Mouse (Mus musculus) gastrocnemius, adult 2 months (tissue): ENCODE results near the gene Srsf7. TPM values are rescaled to one million over a fixed set of nuclear protein-coding genes. Genes with fewer than 3 reads are reported as not detected.
A peak's percentile ranks its signal among the peaks of the same experiment; 100 is the strongest.
"Not testable (repeated sequence)": the region's sequence is repeated elsewhere in the genome, so short reads cannot be mapped to it uniquely, and the experiment has no call there.

Experiments used
- DNase-seq: peaks from one replicate; pipeline ENCODE4 v3.0.0; 2022
- H3K27ac ChIP-seq: fragments of 200-600 bp; 2 replicates; pipeline ENCODE4 v1.8.1; 2022; ENCODE audit warnings: mild to moderate bottlenecking
- H3K4me3 ChIP-seq: fragments of 200-600 bp; 2 replicates; pipeline ENCODE4 v1.8.1; 2022; ENCODE audit warnings: mild to moderate bottlenecking, moderate library complexity
- CTCF ChIP-seq: fragments of 200-600 bp; IDR thresholded peaks from 2 replicates; pipeline ENCODE4 v1.8.1; 2022; ENCODE audit warnings: antibody characterized with exemption, mild to moderate bottlenecking, moderate library complexity
- intact Hi-C: fragments of 180-260 bp; cut with DNase I; formaldehyde crosslinking; loops from one replicate; pipeline ENCODE4 v1.15.1; 2025
- long read RNA-seq, 2 experiments: library from polyadenylated mRNA; stranded (forward); transcript quantifications; one replicate each; pipeline ENCODE4 v2.0.0; 2021
- total RNA-seq, 2 experiments: library from RNA; stranded (reverse); gene quantifications; 2 replicates each; pipeline ENCODE4 v1.2.3; 2021

The Srsf7 gene
- 10 to 100 TPM; 29.3 to 32.9 TPM for total RNA-seq
- long read RNA-seq, experiment 1, transcript Srsf7-201 (8 exons, 2,288 nt): minor isoform, 5 of 26 reads
- long read RNA-seq, experiment 1, transcript Srsf7-208 (8 exons, 1,040 nt): major isoform, 9 of 26 reads
- long read RNA-seq, experiment 1, partial matches to known transcripts: 2 of 26 reads
- long read RNA-seq, experiment 1, other reads (novel, unspliced or antisense): 8 of 26 reads
- long read RNA-seq, experiment 2, transcript Srsf7-208 (8 exons, 1,040 nt): major isoform, 10 of 29 reads
- long read RNA-seq, experiment 2, transcript Srsf7-201 (8 exons, 2,288 nt): major isoform, 10 of 29 reads
- long read RNA-seq, experiment 2, partial matches to known transcripts: 0 of 29 reads
- long read RNA-seq, experiment 2, other reads (novel, unspliced or antisense): 4 of 29 reads

GRCm38 (mm10) chr17:80206671-80207581, at the start of gene Srsf7, which contains the start of gene Ttc39d:
Gene Srsf7 (minus strand): TSS chr17:80207307.
Gene Ttc39d (plus strand): TSS chr17:80207460.
- DNase-seq: peak; percentile 98
- TF ChIP-seq CTCF: no peak
- H3K4me3 ChIP-seq: peak within 1 kb of the TSS; percentile 90
- H3K27ac ChIP-seq: peak within 1 kb of the TSS; percentile 96
- intact Hi-C loops: loop anchor here (5.0 kb wide), 1 partner anchor 275 kb away; the partner anchor contains the start of gene Sos1

GRCm38 (mm10) chr17:80255208-80255607, 48.1 kb upstream of the Srsf7 start:
- peak overlapping the region; percentile 62 for H3K4me3 ChIP-seq
- peak; percentile 86 for DNase-seq
- peak overlapping the region; percentile 83 for H3K27ac ChIP-seq
- no peak for TF ChIP-seq CTCF
- intact Hi-C loops: no loop called here

- no peak for DNase-seq
- TF ChIP-seq CTCF: no peak
- intact Hi-C loops: no loop called here
- H3K27ac ChIP-seq: peak overlapping the region; percentile 83
- no peak overlapping the region; the same call in 1 of the 2 replicates for H3K4me3 ChIP-seq
These were observed 47.3 kb upstream of the Srsf7 start for GRCm38 (mm10) chr17:80254421-80254820.

GRCm38 (mm10) chr17:80252757-80253525, 45.8 kb upstream of the Srsf7 start:
- peak; percentile 32 for DNase-seq
- TF ChIP-seq CTCF: no peak
- intact Hi-C loops: no loop called here
- H3K27ac ChIP-seq: peak overlapping the region; percentile 83
- H3K4me3 ChIP-seq: peak overlapping the region; percentile 43

GRCm38 (mm10) chr17:80243116-80243515, 36.0 kb upstream of the Srsf7 start:
- TF ChIP-seq CTCF: no peak
- no peak for DNase-seq
- Histone ChIP-seq H3K4me3 (no peak overlapping the region), H3K27ac (no peak overlapping the region)
- intact Hi-C loops: no loop called here

- DNase-seq: no peak
- intact Hi-C loops: no loop called here
- Histone ChIP-seq H3K27ac (no peak overlapping the region), H3K4me3 (no peak overlapping the region)
- no peak for TF ChIP-seq CTCF
These were observed 34.5 kb upstream of the Srsf7 start for GRCm38 (mm10) chr17:80241594-80241993.

- no peak overlapping the region for H3K27ac ChIP-seq
- intact Hi-C loops: no loop called here
These were observed 30.4 kb upstream of the Srsf7 start for GRCm38 (mm10) chr17:80237475-80237874.

GRCm38 (mm10) chr17:80236805-80237204, 29.7 kb upstream of the Srsf7 start:
- TF ChIP-seq CTCF: no peak
- no peak for DNase-seq
- Histone ChIP-seq H3K4me3 (no peak overlapping the region), H3K27ac (no peak overlapping the region)
- intact Hi-C loops: no loop called here

More at GRCm38 (mm10) chr17:80237475-80237874, 30.4 kb upstream of the Srsf7 start:
- DNase-seq: no peak
- no peak for TF ChIP-seq CTCF
- no peak overlapping the region for H3K4me3 ChIP-seq

- Histone ChIP-seq H3K4me3 (no peak overlapping the region), H3K27ac (no peak overlapping the region)
- intact Hi-C loops: no loop called here
- DNase-seq: no peak
- no peak for TF ChIP-seq CTCF
These were observed 28.4 kb upstream of the Srsf7 start for GRCm38 (mm10) chr17:80235477-80235876.

GRCm38 (mm10) chr17:80234376-80234775, 27.3 kb upstream of the Srsf7 start:
- H3K27ac ChIP-seq: no peak overlapping the region
- intact Hi-C loops: loop anchor here (5.0 kb wide), 1 partner anchor 1527 kb away; no protein-coding TSS in a partner anchor
- H3K4me3 ChIP-seq: no peak overlapping the region
- DNase-seq: no peak
- no peak for TF ChIP-seq CTCF

GRCm38 (mm10) chr17:80233844-80234243, 26.7 kb upstream of the Srsf7 start:
- no peak for TF ChIP-seq CTCF
- Histone ChIP-seq H3K4me3 (no peak overlapping the region), H3K27ac (no peak overlapping the region)
- intact Hi-C loops: loop anchor here (5.0 kb wide), 1 partner anchor 1527 kb away; no protein-coding TSS in a partner anchor
- no peak for DNase-seq

GRCm38 (mm10) chr17:80229396-80229795, 22.3 kb upstream of the Srsf7 start:
- TF ChIP-seq CTCF: no peak
- intact Hi-C loops: no loop called here
- Histone ChIP-seq H3K4me3 (no peak overlapping the region), H3K27ac (no peak overlapping the region)
- DNase-seq: peak; percentile 44

GRCm38 (mm10) chr17:80225142-80225541, 18.0 kb upstream of the Srsf7 start:
- intact Hi-C loops, DNase-seq, H3K27ac ChIP-seq: not testable (repeated sequence)
- H3K4me3 ChIP-seq: peak overlapping the region; percentile 79
